Mouse (Mus musculus): ENCODE measurements around the gene Agap1.

GRCm38 (mm10) chr1:89849861-89850230 is 395.2 kb downstream of the Agap1 start:
- TF ChIP-seq CTCF (IDR thresholded peaks at IDR 0.05; ENCODE audit: insufficient read depth, low read depth, low read length) (no peak), POLR2A (IDR thresholded peaks at IDR 0.05; ENCODE audit: insufficient read depth, low read depth, low read length) (no peak)
